Mouse (Mus musculus): ENCODE results near the gene Pisd.
A peak's percentile ranks its signal among the peaks of the same experiment; 100 is the strongest.
"Not testable (repeated sequence)": the region's sequence is repeated elsewhere in the genome, so short reads cannot be mapped to it uniquely, and the experiment has no call there.

Pisd gene

DNA sequence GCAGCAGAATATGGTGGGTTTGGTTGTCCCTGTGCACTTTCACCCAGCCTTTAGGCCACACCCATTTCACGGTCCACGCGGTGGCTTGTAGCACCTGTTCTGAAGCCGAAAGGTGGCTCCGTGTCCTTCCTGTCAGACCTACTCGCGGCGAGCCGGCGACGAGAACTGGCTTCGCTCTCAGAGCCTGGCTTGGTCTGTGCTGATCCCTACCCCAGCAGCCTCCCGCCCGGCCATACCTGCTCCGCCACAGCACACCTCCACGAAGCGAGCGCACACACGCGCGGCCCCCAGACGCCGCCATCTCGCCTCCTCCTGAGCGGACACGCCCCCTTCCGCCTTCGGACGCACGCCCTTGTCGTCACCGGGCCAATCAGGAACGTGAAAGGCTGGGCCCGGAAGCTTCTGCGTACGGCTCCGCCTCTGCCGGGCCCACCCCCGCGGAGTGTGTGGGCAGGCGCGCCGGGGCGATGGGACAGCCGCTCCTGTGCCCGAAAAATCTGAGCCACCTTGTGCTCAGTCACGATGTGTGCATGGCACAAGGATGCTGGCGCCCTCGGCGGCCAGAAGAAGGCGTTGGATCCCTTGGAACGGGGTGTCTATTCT is at the start of gene Pisd:
TSS of gene Pisd (minus strand) at position 334 of the 603 bp plus-strand sequence.
- peak; percentile 90 to 97 for DNase-seq (ENCODE audit: low spot score in 2 of 2)

GRCm38 (mm10) chr5:32834497-32834896 is 49.1 kb upstream of the Pisd start:
- DNase-seq (ENCODE audit: low spot score in 2 of 2): no peak

GRCm38 (mm10) chr5:32830054-32830453 is 44.6 kb upstream of the Pisd start:
- no peak for DNase-seq (ENCODE audit: low spot score in 2 of 2)

GRCm38 (mm10) chr5:32828766-32829165 is 43.3 kb upstream of the Pisd start:
- DNase-seq (ENCODE audit: low spot score in 2 of 2): not testable (repeated sequence)

- DNase-seq (ENCODE audit: low spot score in 2 of 2): no peak
Observed at GRCm38 (mm10) chr5:32827009-32827408, 41.6 kb upstream of the Pisd start, which contains the start of gene Gm20671. Gene Gm20671, minus strand, starts transcription at chr5:32827109.

- no peak for DNase-seq (ENCODE audit: low spot score in 2 of 2)
Observed at GRCm38 (mm10) chr5:32820471-32820870, 35.0 kb upstream of the Pisd start.

- DNase-seq (ENCODE audit: low spot score in 2 of 2): no peak
Observed at GRCm38 (mm10) chr5:32815396-32815795, 29.9 kb upstream of the Pisd start.

DNA sequence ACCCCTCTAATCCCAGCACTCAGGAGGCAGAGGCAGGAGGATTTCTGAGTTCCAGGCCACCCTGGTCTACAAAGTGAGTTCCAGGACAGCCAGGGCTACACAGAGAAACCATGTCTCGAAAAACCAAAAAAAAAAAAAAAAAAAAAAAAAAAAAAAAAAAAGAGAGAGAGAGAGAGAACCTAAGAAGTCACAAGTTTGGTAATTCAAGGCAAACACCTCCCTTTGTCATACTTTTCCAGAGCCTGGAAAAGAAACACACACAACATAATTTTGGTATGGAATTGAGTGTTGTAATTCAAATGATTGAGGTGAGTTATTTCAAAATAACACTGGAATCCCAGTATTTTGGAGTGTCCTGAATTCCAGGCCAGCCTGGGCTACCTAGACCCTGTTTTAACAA is 1.0 kb upstream of the Pisd start:
- DNase-seq (ENCODE audit: low spot score in 2 of 2): not testable (repeated sequence)

- no peak for DNase-seq (ENCODE audit: low spot score in 2 of 2)
Observed at GRCm38 (mm10) chr5:32784726-32785125, 720 bp downstream of the Pisd start.

GRCm38 (mm10) chr5:32781596-32781995 is 3.9 kb downstream of the Pisd start:
- no peak for DNase-seq (ENCODE audit: low spot score in 2 of 2)

DNA sequence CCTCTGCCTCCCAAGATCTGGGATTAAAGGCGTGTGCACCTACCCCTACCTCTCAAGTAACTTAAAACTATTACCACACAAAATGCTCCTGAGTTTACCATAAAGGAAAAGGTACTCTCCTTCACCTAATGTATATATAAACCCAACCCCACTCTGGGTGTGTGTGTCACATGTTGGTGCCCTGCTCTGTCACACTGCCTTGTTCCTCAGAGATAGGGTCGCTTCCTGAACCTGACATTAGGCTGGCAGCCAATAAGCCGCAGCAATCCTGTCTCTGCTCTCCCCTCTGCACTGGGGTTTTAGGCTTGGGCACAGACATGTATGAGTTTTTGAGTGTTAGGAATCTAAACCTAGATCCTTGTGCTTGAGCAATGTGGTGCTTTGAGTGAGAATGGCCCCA is 7.3 kb downstream of the Pisd start:
- DNase-seq (ENCODE audit: low spot score in 2 of 2): no peak

DNA sequence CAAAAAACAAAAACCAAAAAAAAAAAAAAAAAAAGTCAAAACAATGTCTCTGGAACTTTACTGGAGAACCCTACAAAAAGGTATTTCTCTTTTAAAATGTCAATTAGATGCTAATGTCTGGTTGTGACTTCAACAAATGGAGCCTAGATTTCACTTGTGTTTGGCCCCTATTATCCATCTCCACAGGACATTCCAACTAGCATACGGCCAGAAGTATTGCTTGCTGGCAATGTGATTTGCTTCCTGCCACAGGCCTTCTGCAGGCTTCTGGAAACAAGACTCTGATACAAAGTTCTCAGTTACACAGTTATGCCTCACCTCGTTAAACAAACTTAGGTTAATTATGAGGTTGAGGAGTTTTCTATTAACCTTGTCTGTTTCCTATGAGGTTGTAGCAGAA is 13.1 kb downstream of the Pisd start:
- DNase-seq (ENCODE audit: low spot score in 2 of 2): no peak

GRCm38 (mm10) chr5:32767636-32768373 is 17.6 kb downstream of the Pisd start:
- DNase-seq (ENCODE audit: low spot score in 2 of 2): no peak

DNA sequence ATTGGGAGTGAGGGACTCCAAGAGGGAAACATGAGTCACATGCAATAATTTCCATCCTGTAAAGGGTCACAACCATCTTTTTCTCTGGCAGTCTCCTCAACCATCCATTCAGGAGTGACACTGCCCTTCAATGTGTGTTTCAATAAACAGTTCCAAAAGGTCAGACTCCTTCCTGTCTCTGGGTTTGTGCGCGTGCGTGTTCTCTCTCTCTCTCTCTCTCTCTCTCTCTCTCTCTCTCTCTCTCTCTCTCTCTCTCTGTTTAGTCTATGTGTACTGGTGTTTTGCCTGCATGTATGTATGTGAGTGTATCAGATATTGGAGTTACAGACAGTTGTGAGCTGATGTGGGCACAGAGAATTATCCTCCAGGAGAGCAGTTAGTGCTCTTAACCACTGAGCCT is 18.4 kb downstream of the Pisd start:
- DNase-seq (ENCODE audit: low spot score in 2 of 2): no peak

- no peak for DNase-seq (ENCODE audit: low spot score in 2 of 2)
Observed at GRCm38 (mm10) chr5:32761566-32762140, 23.8 kb downstream of the Pisd start.

DNA sequence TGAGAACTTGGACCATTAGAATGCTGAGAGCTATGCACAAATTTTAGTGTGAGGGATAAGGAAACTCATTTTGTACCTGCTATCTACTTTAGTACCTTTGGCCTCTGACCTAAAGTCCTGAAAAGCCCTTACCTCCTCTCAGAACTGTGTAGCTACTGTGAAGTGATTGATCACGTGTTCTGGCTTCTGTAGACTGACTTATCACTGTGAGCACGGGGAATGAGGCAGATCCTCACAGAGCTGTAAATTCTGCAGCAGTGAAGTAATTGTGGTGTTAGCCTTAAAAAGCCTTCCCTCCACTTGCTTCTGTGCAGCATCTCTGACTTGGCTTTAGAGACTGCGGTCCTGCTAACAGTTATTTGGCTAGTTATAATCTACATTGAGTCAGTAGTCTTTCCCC is 24.7 kb downstream of the Pisd start:
- DNase-seq (ENCODE audit: low spot score in 2 of 2): no peak

- DNase-seq (ENCODE audit: low spot score in 2 of 2): not testable (repeated sequence)
Observed at GRCm38 (mm10) chr5:32760352-32760751, 25.1 kb downstream of the Pisd start.

DNA sequence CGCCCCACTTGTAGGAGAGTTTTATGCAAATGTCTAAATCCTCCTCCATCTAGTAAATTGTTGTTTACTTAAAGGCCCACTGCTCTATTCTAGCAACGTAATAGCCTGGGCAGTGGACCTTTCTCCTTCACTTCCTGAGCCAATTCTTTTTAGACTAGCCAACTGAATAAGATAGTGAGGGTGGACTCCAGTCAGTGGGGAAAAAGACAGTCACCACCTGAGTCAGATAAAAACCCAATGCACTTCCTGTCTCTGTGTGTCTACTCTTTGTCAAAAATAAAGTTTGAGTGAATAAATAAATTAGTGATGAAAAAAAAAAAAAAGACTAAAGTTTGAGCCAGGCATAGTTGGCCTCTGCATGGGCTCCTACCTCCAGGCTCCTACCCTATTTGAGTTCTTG is 25.8 kb downstream of the Pisd start:
- DNase-seq (ENCODE audit: low spot score in 2 of 2): no peak

DNA sequence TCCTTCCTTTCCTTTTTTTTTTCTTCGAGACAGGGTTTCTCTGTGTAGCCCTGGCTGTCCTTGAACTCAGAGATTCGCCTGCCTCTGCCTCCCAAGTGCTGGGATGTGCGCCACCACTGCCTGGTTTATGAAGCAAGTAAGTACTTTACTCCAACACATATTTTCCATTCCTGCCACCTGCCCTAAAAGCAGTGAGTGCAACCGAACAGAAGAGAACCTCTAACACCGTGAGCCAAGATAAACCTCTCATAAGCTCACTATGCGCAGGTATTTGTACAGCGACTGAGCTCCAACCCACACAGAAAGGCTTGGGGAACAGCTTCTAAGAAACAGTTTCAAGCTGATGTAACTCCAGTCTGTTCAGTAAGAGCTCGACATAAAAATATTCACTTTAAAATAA is 29.3 kb downstream of the Pisd start:
- DNase-seq (ENCODE audit: low spot score in 2 of 2): no peak

DNA sequence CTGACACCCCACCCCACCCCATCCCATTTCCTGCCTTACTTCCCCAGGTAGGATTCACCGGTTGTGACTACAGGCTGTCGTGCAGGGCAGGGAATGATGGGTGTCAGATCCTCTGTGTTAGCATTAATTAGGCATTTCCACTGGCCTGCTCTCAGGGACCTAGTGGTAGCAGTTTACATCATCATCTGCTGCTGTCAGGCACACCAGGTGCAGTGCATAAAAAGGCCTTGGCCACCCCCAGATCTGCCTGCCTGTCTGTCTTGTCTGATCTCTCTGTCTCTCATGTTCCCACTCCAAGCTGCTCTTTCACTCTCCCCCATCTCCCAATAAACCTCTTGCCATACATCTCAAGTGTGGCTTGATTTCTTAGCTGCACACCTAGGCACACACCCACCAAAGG is 33.7 kb downstream of the Pisd start:
- no peak for DNase-seq (ENCODE audit: low spot score in 2 of 2)

GRCm38 (mm10) chr5:32748936-32749335 is 36.5 kb downstream of the Pisd start:
- no peak for DNase-seq (ENCODE audit: low spot score in 2 of 2)

- DNase-seq (ENCODE audit: low spot score in 2 of 2): peak in 1 of 2 experiments; percentile 70
Observed at GRCm38 (mm10) chr5:32747650-32748375, 37.6 kb downstream of the Pisd start.
